Mouse (Mus musculus) adrenal gland, adult 18-20 months (tissue): Measurements from ENCODE around the gene Pafah1b3. TPM values are rescaled to one million over a fixed set of nuclear protein-coding genes. Genes with fewer than 3 reads are reported as not detected.

Source experiments
- DNase-seq, 2 experiments: peaks; one replicate each; pipeline ENCODE4 v3.0.0; 2021 to 2022; ENCODE audit warnings: low spot score in 2 of 2
- total RNA-seq, 2 experiments: library from RNA; stranded (reverse); gene quantifications; 1 replicate in 1 of 2; 2 replicates in 1 of 2; pipeline ENCODE4 v1.2.3; 2021

The Pafah1b3 gene
- total RNA-seq, 2 experiments from 2014 or later: 23.3 to 30.4 TPM

GRCm38 (mm10) chr7:25305956-25306613 is 8.3 kb upstream of the Pafah1b3 start, which contains the start of gene Tmem145:
Gene Tmem145 (plus strand): TSS chr7:25306106.
- DNase-seq: no peak

GRCm38 (mm10) chr7:25305481-25305880 is 7.7 kb upstream of the Pafah1b3 start:
- no peak for DNase-seq

- no peak for DNase-seq
Observed at GRCm38 (mm10) chr7:25303685-25304006, 5.9 kb upstream of the Pafah1b3 start.

GRCm38 (mm10) chr7:25303003-25303684 is 5.4 kb upstream of the Pafah1b3 start:
- DNase-seq: no peak

GRCm38 (mm10) chr7:25301063-25301462 is 3.3 kb upstream of the Pafah1b3 start, which contains the start of gene Prr19:
Gene Prr19 (plus strand): TSS chr7:25301411.
- no peak for DNase-seq

- peak in 1 of 2 experiments; percentile 39 for DNase-seq
Observed at GRCm38 (mm10) chr7:25296945-25297453, 787 bp downstream of the Pafah1b3 start.

GRCm38 (mm10) chr7:25294960-25295722 is 2.6 kb downstream of the Pafah1b3 start:
- DNase-seq: no peak

- DNase-seq: no peak
Observed at GRCm38 (mm10) chr7:25294495-25294894, 3.3 kb downstream of the Pafah1b3 start.

- no peak for DNase-seq
Observed at GRCm38 (mm10) chr7:25293191-25293739, 4.5 kb downstream of the Pafah1b3 start.

- no peak for DNase-seq
Observed at GRCm38 (mm10) chr7:25292107-25292506, 5.7 kb downstream of the Pafah1b3 start.

GRCm38 (mm10) chr7:25290911-25291310 is 6.9 kb downstream of the Pafah1b3 start:
- DNase-seq: peak in 1 of 2 experiments; percentile 53

- DNase-seq: no peak
Observed at GRCm38 (mm10) chr7:25290463-25290862, 7.3 kb downstream of the Pafah1b3 start.

- no peak for DNase-seq
Observed at GRCm38 (mm10) chr7:25289925-25290324, 7.9 kb downstream of the Pafah1b3 start.

- no peak for DNase-seq
Observed at GRCm38 (mm10) chr7:25288721-25289120, 9.1 kb downstream of the Pafah1b3 start.

GRCm38 (mm10) chr7:25288011-25288410 is 9.8 kb downstream of the Pafah1b3 start:
- no peak for DNase-seq

- no peak for DNase-seq
Observed at GRCm38 (mm10) chr7:25286989-25287388, 10.8 kb downstream of the Pafah1b3 start.

- peak in 1 of 2 experiments; percentile 23 for DNase-seq
Observed at GRCm38 (mm10) chr7:25285511-25286238, 12.1 kb downstream of the Pafah1b3 start.

- peak in 1 of 2 experiments; percentile 38 for DNase-seq
Observed at GRCm38 (mm10) chr7:25284766-25285165, 13.0 kb downstream of the Pafah1b3 start.

- no peak for DNase-seq
Observed at GRCm38 (mm10) chr7:25284171-25284570, 13.6 kb downstream of the Pafah1b3 start.

- DNase-seq: no peak
Observed at GRCm38 (mm10) chr7:25283637-25284036, 14.1 kb downstream of the Pafah1b3 start.
